Mouse (Mus musculus) CH12.LX (cell line): Measurements from ENCODE around the gene Tpp2. TPM values are rescaled to one million over a fixed set of nuclear protein-coding genes. Genes with fewer than 3 reads are reported as not detected.

Experiments
- DNase-seq: peaks from one replicate; pipeline ENCODE4 v3.0.0-alpha.2; 2013; ENCODE audit errors: extremely low read depth
- H3K27ac ChIP-seq: 2 replicates; pipeline ENCODE4 v1.5.1; 2012; ENCODE audit warnings: low read depth, mild to moderate bottlenecking, control low read depth, moderate library complexity; ENCODE audit not compliant: insufficient read depth
- H3K27me3 ChIP-seq: replicated peaks from 2 replicates; pipeline ENCODE3; 2012; ENCODE audit warnings: inconsistent platforms
- H3K36me3 ChIP-seq, 2 experiments: replicated peaks in 1 of 2; 2 replicates each; pipeline versions ENCODE3 to v1.6.1; 2012; ENCODE audit warnings: inconsistent platforms in 1 of 2, low read length in 1 of 2, mild to moderate bottlenecking in 1 of 2, mixed read lengths in 1 of 2, moderate library complexity in 1 of 2; ENCODE audit not compliant: control insufficient read depth in 1 of 2, insufficient read depth in 1 of 2
- H3K4me1 ChIP-seq, 2 experiments: 2 replicates each; pipeline ENCODE4 v1.6.1; 2012; ENCODE audit warnings: inconsistent platforms in 1 of 2, moderate library complexity in 1 of 2; ENCODE audit not compliant: insufficient read depth in 2 of 2, control insufficient read depth in 1 of 2
- H3K4me2 ChIP-seq: 2 replicates; pipeline ENCODE4 v1.6.1; 2012; ENCODE audit warnings: low read depth, mild to moderate bottlenecking, control low read depth; ENCODE audit not compliant: poor library complexity, insufficient read depth, severe bottlenecking
- H3K4me3 ChIP-seq, 3 experiments: fragments of 150-350 bp in 1 of 3; sonication (generic) in 1 of 3; replicated peaks in 1 of 3; 2 replicates each; pipeline versions ENCODE3 to v1.5.1; 2011 to 2012; ENCODE audit warnings: low read depth in 2 of 3, low read length in 2 of 3, mild to moderate bottlenecking in 2 of 3, moderate library complexity in 2 of 3, control low read depth in 1 of 3, improper control_type of control experiment in 1 of 3, inconsistent platforms in 1 of 3, mixed read lengths in 1 of 3; ENCODE audit not compliant: poor library complexity in 1 of 3
- H3K79me2 ChIP-seq: replicated peaks from 2 replicates; pipeline ENCODE4 v1.6.1; 2012; ENCODE audit warnings: mild to moderate bottlenecking, moderate library complexity; ENCODE audit not compliant: control insufficient read depth, poor library complexity, insufficient read depth, severe bottlenecking; ENCODE audit errors: extremely low read depth
- H3K9ac ChIP-seq: 2 replicates; pipeline ENCODE4 v1.6.1; 2012; ENCODE audit warnings: low read depth, mild to moderate bottlenecking, control low read depth, moderate library complexity; ENCODE audit not compliant: insufficient read depth
- H3K9me3 ChIP-seq: replicated peaks from 2 replicates; pipeline ENCODE3; 2012; ENCODE audit warnings: low read length, inconsistent platforms, mixed read lengths
- BHLHE40 ChIP-seq: IDR thresholded peaks from 2 replicates; pipeline ENCODE4 v1.6.1; 2011; ENCODE audit warnings: mild to moderate bottlenecking, low read depth, low read length, improper control_type of control experiment
- CHD1 ChIP-seq: IDR thresholded peaks from 2 replicates; pipeline ENCODE4 v1.6.1; 2012; ENCODE audit warnings: low read depth, low read length, improper control_type of control experiment, inconsistent platforms
- CHD2 ChIP-seq: IDR thresholded peaks from 2 replicates; pipeline ENCODE4 v1.6.1; 2011; ENCODE audit warnings: low read length, improper control_type of control experiment
- CTCF ChIP-seq, 2 experiments: IDR thresholded peaks in 1 of 2; conservative IDR thresholded peaks in 1 of 2; 2 replicates each; pipeline ENCODE4 v1.5.1; 2011 to 2012; ENCODE audit warnings: low read depth in 2 of 2, low read length in 2 of 2, improper control_type of control experiment in 1 of 2, inconsistent platforms in 1 of 2, mild to moderate bottlenecking in 1 of 2, moderate library complexity in 1 of 2
- E2F4 ChIP-seq: IDR thresholded peaks from 2 replicates; pipeline ENCODE4 v1.6.1; 2011; ENCODE audit warnings: low read depth, low read length, improper control_type of control experiment; ENCODE audit not compliant: insufficient replicate concordance
- ELF1 ChIP-seq: IDR thresholded peaks from 2 replicates; pipeline ENCODE4 v1.6.1; 2014; ENCODE audit warnings: low read depth, mild to moderate bottlenecking, inconsistent platforms, low read length, improper control_type of control experiment
- EP300 ChIP-seq: IDR thresholded peaks from 2 replicates; pipeline ENCODE4 v1.6.1; 2011; ENCODE audit warnings: low read length, improper control_type of control experiment
- ETS1 ChIP-seq: conservative IDR thresholded peaks from 2 replicates; pipeline ENCODE4 v1.6.1; 2012; ENCODE audit warnings: low read depth, mild to moderate bottlenecking, inconsistent platforms, low read length, improper control_type of control experiment, moderate library complexity
- GABPA ChIP-seq: IDR thresholded peaks from 2 replicates; pipeline ENCODE4 v1.6.1; 2012; ENCODE audit warnings: low read depth, low read length, improper control_type of control experiment, inconsistent platforms; ENCODE audit not compliant: insufficient replicate concordance
- HCFC1 ChIP-seq: IDR thresholded peaks from 2 replicates; pipeline ENCODE4 v1.6.1; 2012; ENCODE audit warnings: low read depth, mild to moderate bottlenecking, inconsistent platforms, low read length, improper control_type of control experiment
- IRF4 ChIP-seq: IDR thresholded peaks from 2 replicates; pipeline ENCODE4 v1.6.1; 2014; ENCODE audit warnings: low read depth, mild to moderate bottlenecking, inconsistent platforms, low read length, improper control_type of control experiment
- JUN ChIP-seq: IDR thresholded peaks from 2 replicates; pipeline ENCODE4 v1.6.1; 2011; ENCODE audit warnings: low read depth, mild to moderate bottlenecking, low read length, improper control_type of control experiment, moderate library complexity; ENCODE audit not compliant: insufficient read depth
- JUND ChIP-seq: conservative IDR thresholded peaks from 2 replicates; pipeline ENCODE4 v1.6.1; 2011; ENCODE audit warnings: low read depth, low read length, improper control_type of control experiment
- KAT2A ChIP-seq: IDR thresholded peaks from 2 replicates; pipeline ENCODE4 v1.6.1; 2012; ENCODE audit warnings: low read length, improper control_type of control experiment, inconsistent platforms; ENCODE audit not compliant: insufficient replicate concordance
- MAFK ChIP-seq: IDR thresholded peaks from 2 replicates; pipeline ENCODE4 v1.6.1; 2011; ENCODE audit warnings: low read length, improper control_type of control experiment; ENCODE audit not compliant: insufficient replicate concordance
- MAX ChIP-seq: IDR thresholded peaks from 2 replicates; pipeline ENCODE4 v1.6.1; 2011; ENCODE audit warnings: low read length, improper control_type of control experiment
- MAZ ChIP-seq: IDR thresholded peaks from 2 replicates; pipeline ENCODE4 v1.6.1; 2012; ENCODE audit warnings: low read depth, mild to moderate bottlenecking, inconsistent platforms, low read length, improper control_type of control experiment, moderate library complexity
- MEF2A ChIP-seq: IDR thresholded peaks from 2 replicates; pipeline ENCODE4 v1.6.1; 2014; ENCODE audit warnings: low read depth, mild to moderate bottlenecking, inconsistent platforms, low read length, improper control_type of control experiment, borderline replicate concordance
- MXI1 ChIP-seq: IDR thresholded peaks from 2 replicates; pipeline ENCODE4 v1.6.1; 2011; ENCODE audit warnings: mild to moderate bottlenecking, low read depth, low read length, improper control_type of control experiment
- MYC ChIP-seq: IDR thresholded peaks from 2 replicates; pipeline ENCODE4 v1.6.1; 2011; ENCODE audit warnings: low read depth, mild to moderate bottlenecking, improper control_type of control experiment, low read length
- NELFE ChIP-seq: IDR thresholded peaks from 2 replicates; pipeline ENCODE4 v1.6.1; 2011; ENCODE audit warnings: low read depth, low read length, improper control_type of control experiment
- NRF1 ChIP-seq: IDR thresholded peaks from 2 replicates; pipeline ENCODE4 v1.6.1; 2014; ENCODE audit warnings: low read depth, mild to moderate bottlenecking, inconsistent platforms, low read length, improper control_type of control experiment, moderate library complexity
- PAX5 ChIP-seq: IDR thresholded peaks from 2 replicates; pipeline ENCODE4 v1.6.1; 2012; ENCODE audit warnings: low read length, inconsistent platforms, mixed read lengths
- POLR2A ChIP-seq: IDR thresholded peaks from 2 replicates; pipeline ENCODE4 v1.6.1; 2011; ENCODE audit warnings: low read depth, mild to moderate bottlenecking, improper control_type of control experiment, low read length
- POLR2AphosphoS2 ChIP-seq: IDR thresholded peaks from 2 replicates; pipeline ENCODE4 v1.6.1; 2011; ENCODE audit warnings: low read depth, low read length, improper control_type of control experiment
- RAD21 ChIP-seq: IDR thresholded peaks from 2 replicates; pipeline ENCODE4 v1.6.1; 2011; ENCODE audit warnings: low read depth, mild to moderate bottlenecking, low read length, improper control_type of control experiment, moderate library complexity
- RCOR1 ChIP-seq: conservative IDR thresholded peaks from 2 replicates; pipeline ENCODE4 v1.6.1; 2012; ENCODE audit warnings: low read depth, mild to moderate bottlenecking, inconsistent platforms, low read length, improper control_type of control experiment
- SIN3A ChIP-seq: IDR thresholded peaks from 2 replicates; pipeline ENCODE4 v1.6.1; 2012; ENCODE audit warnings: low read length, improper control_type of control experiment, inconsistent platforms
- SMC3 ChIP-seq: IDR thresholded peaks from 2 replicates; pipeline ENCODE4 v1.6.1; 2011; ENCODE audit warnings: low read depth, low read length, improper control_type of control experiment
- TBP ChIP-seq: conservative IDR thresholded peaks from 2 replicates; pipeline ENCODE4 v1.6.1; 2011; ENCODE audit warnings: low read depth, low read length, improper control_type of control experiment
- TCF12 ChIP-seq: IDR thresholded peaks from 2 replicates; pipeline ENCODE4 v1.6.1; 2014; ENCODE audit warnings: low read depth, mild to moderate bottlenecking, inconsistent platforms, low read length, improper control_type of control experiment
- UBTF ChIP-seq: IDR thresholded peaks from 2 replicates; pipeline ENCODE4 v1.6.1; 2012; ENCODE audit warnings: low read depth, mild to moderate bottlenecking, inconsistent platforms, low read length, improper control_type of control experiment, moderate library complexity
- USF1 ChIP-seq: IDR thresholded peaks from 2 replicates; pipeline ENCODE4 v1.6.1; 2014; ENCODE audit warnings: low read depth, mild to moderate bottlenecking, inconsistent platforms, low read length, improper control_type of control experiment
- USF2 ChIP-seq: conservative IDR thresholded peaks from 2 replicates; pipeline ENCODE4 v1.6.1; 2011; ENCODE audit warnings: low read depth, low read length, improper control_type of control experiment
- ZC3H11A ChIP-seq: IDR thresholded peaks from 2 replicates; pipeline ENCODE4 v1.6.1; 2012; ENCODE audit warnings: low read depth, mild to moderate bottlenecking, inconsistent platforms, low read length, improper control_type of control experiment
- ZKSCAN1 ChIP-seq: IDR thresholded peaks from 2 replicates; pipeline ENCODE4 v1.6.1; 2012; ENCODE audit warnings: low read depth, inconsistent platforms, low read length, improper control_type of control experiment, borderline replicate concordance
- ZMIZ1 ChIP-seq: IDR thresholded peaks from 2 replicates; pipeline ENCODE4 v1.6.1; 2012; ENCODE audit warnings: low read depth, mild to moderate bottlenecking, inconsistent platforms, low read length, improper control_type of control experiment
- ZNF384 ChIP-seq: IDR thresholded peaks from 2 replicates; pipeline ENCODE4 v1.6.1; 2012; ENCODE audit warnings: low read depth, low read length, improper control_type of control experiment, inconsistent platforms
- dilution Hi-C: fragments of 300-500 bp; cut with MboI; formaldehyde crosslinking; loops from 2 replicates; pipeline ENCODE4 v1.14.3; 2020; ENCODE audit warnings: low sequenced_read_pairs; ENCODE audit not compliant: extremely low pct_unique_long_range_greater_than_20kb, extremely low pct_ligation_motif_present
- in situ Hi-C: fragments of 300-500 bp; cut with MboI; formaldehyde crosslinking; loops from 3 replicates; pipeline ENCODE4 v1.14.3; 2019; ENCODE audit warnings: low sequenced_read_pairs, low pct_ligation_motif_present, low pct_unique_long_range_greater_than_20kb, mixed read lengths
- polyA plus RNA-seq: library from polyadenylated mRNA; unstranded; fragments of >175 nt; gene quantifications from 2 replicates; pipeline ENCODE4 v1.2.1, GENCODE M21; 2012; ENCODE audit warnings: low read depth; ENCODE audit not compliant: insufficient read length
- total RNA-seq, 2 experiments: library from RNA; depleted of rRNA; stranded (reverse); fragments of 300-350 nt in 1 of 2; fragments of >200 nt in 1 of 2; gene quantifications; 2 replicates each; pipeline ENCODE4 v1.2.3; 2012 to 2014

Gene Tpp2
- total and polyA plus RNA-seq, 3 experiments = 35.4 to 52.5 (median 50.4) TPM

- Histone ChIP-seq H3K9me3 (no peaks in the 10 kb centered on the region), H3K27me3 (no peaks in the 10 kb centered on the region), H3K36me3 (no peaks in the 10 kb centered on the region), H3K9ac (no peak overlapping the region), H3K4me1 (peaks cover 0 to 22% of the 10 kb centered on the region in 2 experiments; a peak in 2 of 4 replicates), H3K4me2 (no peak overlapping the region), H3K27ac (no peak overlapping the region), H3K79me2 (no peaks in the 10 kb centered on the region), H3K4me3 (no peak overlapping the region)
- TF ChIP-seq MAFK = no peak
- TF ChIP-seq ZKSCAN1 = no peak
- TF ChIP-seq TCF12 = no peak
- TF ChIP-seq CTCF (conservative IDR thresholded peaks at IDR 0.05 in 1 of 2, IDR thresholded peaks at IDR 0.05 in 1 of 2; ENCODE audit: low read depth in 2 of 2, low read length in 2 of 2) = peak; percentile 51 to 92
- no peak for TF ChIP-seq ELF1
- TF ChIP-seq E2F4 = no peak
- peak; percentile 96 for TF ChIP-seq RAD21
- TF ChIP-seq MYC = peak; percentile 16; the same call in 1 of the 2 replicates
- no peak for TF ChIP-seq USF1
- no peak for TF ChIP-seq KAT2A
- TF ChIP-seq POLR2A = no peak
- no peak for TF ChIP-seq TBP
- no peak for TF ChIP-seq NELFE
- TF ChIP-seq SIN3A = no peak
- TF ChIP-seq PAX5 = no peak
- TF ChIP-seq BHLHE40 = no peak
- TF ChIP-seq MEF2A = no peak
- TF ChIP-seq CHD1 = no peak
- TF ChIP-seq JUN = no peak
- TF ChIP-seq JUND = no peak; the same call in 1 of the 2 replicates
- no peak for TF ChIP-seq MAX
- no peak for TF ChIP-seq USF2
- no peak for TF ChIP-seq MXI1
- no peak for TF ChIP-seq MAZ
- TF ChIP-seq ZNF384 = peak; percentile 87
- TF ChIP-seq NRF1 = no peak
- no peak for TF ChIP-seq RCOR1
- TF ChIP-seq HCFC1 = no peak
- no peak for TF ChIP-seq GABPA
- no peak for TF ChIP-seq CHD2
- TF ChIP-seq SMC3 = peak; percentile 77
- no peak for TF ChIP-seq EP300
- no peak for TF ChIP-seq UBTF
- TF ChIP-seq ETS1 = no peak
- TF ChIP-seq ZMIZ1 = no peak
- TF ChIP-seq ZC3H11A = peak; percentile 56; the same call in 1 of the 2 replicates
- TF ChIP-seq IRF4 = no peak
- no peak for TF ChIP-seq POLR2AphosphoS2
- dilution Hi-C loops (no loop called here), in situ Hi-C loops (loop anchor here (5.0 kb wide), 1 partner anchor 159 kb away; the partner anchor contains the start of gene Gm8251)
- no peak for DNase-seq
These were observed 30.6 kb upstream of the Tpp2 start for GRCm38 (mm10) chr1:43902855-43903254.
